Mouse (Mus musculus) forebrain, embryonic 10.5 days (tissue): ENCODE measurements around the gene Zfp652. TPM values are rescaled to one million over a fixed set of nuclear protein-coding genes. Genes with fewer than 3 reads are reported as not detected.

Experiments used
- DNase-seq: peaks from one replicate; pipeline ENCODE4 v3.0.0-alpha.2; 2017; ENCODE audit warnings: low spot score; ENCODE audit errors: extremely low spot score
- H3K27ac ChIP-seq: fragments of 300-500 bp; sonication (generic); 2 replicates; pipeline ENCODE4 v1.5.1; 2016; ENCODE audit warnings: mild to moderate bottlenecking
- H3K27me3 ChIP-seq: fragments of 300-500 bp; sonication (generic); 2 replicates; pipeline ENCODE4 v1.6.1; 2016; ENCODE audit warnings: mild to moderate bottlenecking; ENCODE audit not compliant: poor library complexity, severe bottlenecking
- H3K36me3 ChIP-seq: fragments of 300-500 bp; sonication (generic); replicated peaks from 2 replicates; pipeline ENCODE4 v1.6.1; 2016; ENCODE audit warnings: mild to moderate bottlenecking, moderate library complexity
- H3K4me1 ChIP-seq: fragments of 300-500 bp; sonication (generic); 2 replicates; pipeline ENCODE4 v1.6.1; 2016
- H3K4me3 ChIP-seq: fragments of 300-500 bp; sonication (generic); 2 replicates; pipeline ENCODE4 v1.5.1; 2016; ENCODE audit warnings: mild to moderate bottlenecking, moderate library complexity
- H3K9me3 ChIP-seq: fragments of 300-500 bp; sonication (generic); 2 replicates; pipeline ENCODE4 v1.6.1; 2016; ENCODE audit warnings: mild to moderate bottlenecking, moderate library complexity
- WGBS: fragments of 180-500 bp; shearing (Covaris S2); methylation state at CpG from one replicate; pipeline ENCODE4 v1.1.7; 2016; 5-methylcytosine and 5-hydroxymethylcytosine counted together
- polyA plus RNA-seq: library from polyadenylated mRNA; unstranded; fragments of >200 nt; fragmentation: Nextera tagmentation; extraction: Ambion mirVana; gene quantifications from 2 replicates; pipeline ENCODE4 v1.2.1, GENCODE M21; 2016

Gene Zfp652
- polyA plus RNA-seq, 1 experiment from 2014 or later: 18.7 TPM

GRCm38 (mm10) chr11:95778831-95779251 is 66.4 kb downstream of the Zfp652 start:
- no peak for DNase-seq
- H3K27me3 ChIP-seq: no peaks in the 10 kb centered on the region
- WGBS: 74% methylated on average over 4 of the region's 4 CpGs
- no peaks in the 10 kb centered on the region for H3K4me1 ChIP-seq
- H3K36me3 ChIP-seq: peaks cover 9% of the 10 kb centered on the region
- H3K4me3 ChIP-seq: no peak overlapping the region
- H3K27ac ChIP-seq: no peak overlapping the region
- H3K9me3 ChIP-seq: no peaks in the 10 kb centered on the region

- Histone ChIP-seq H3K4me3 (no peak overlapping the region), H3K4me1 (no peaks in the 10 kb centered on the region), H3K9me3 (no peaks in the 10 kb centered on the region), H3K27ac (no peak overlapping the region), H3K36me3 (peaks cover 8% of the 10 kb centered on the region), H3K27me3 (no peaks in the 10 kb centered on the region)
- no peak for DNase-seq
- WGBS: 91% methylated on average over 4 of the region's 4 CpGs
These were observed 66.9 kb downstream of the Zfp652 start for GRCm38 (mm10) chr11:95779366-95779765.

- no peak for DNase-seq
- Histone ChIP-seq H3K9me3 (no peaks in the 10 kb centered on the region; the same call in 1 of the 2 replicates), H3K27ac (no peak overlapping the region), H3K4me1 (no peaks in the 10 kb centered on the region), H3K27me3 (no peaks in the 10 kb centered on the region), H3K4me3 (no peak overlapping the region), H3K36me3 (peaks cover 5% of the 10 kb centered on the region)
- WGBS: 93% methylated on average over 8 of the region's 8 CpGs
These were observed 68.0 kb downstream of the Zfp652 start for GRCm38 (mm10) chr11:95780480-95780879.

GRCm38 (mm10) chr11:95781557-95781956 is 69.1 kb downstream of the Zfp652 start:
- H3K4me3 ChIP-seq: no peak overlapping the region
- H3K36me3 ChIP-seq: no peaks in the 10 kb centered on the region
- no peak overlapping the region for H3K27ac ChIP-seq
- H3K9me3 ChIP-seq: peaks cover 5% of the 10 kb centered on the region; the same call in 1 of the 2 replicates
- H3K27me3 ChIP-seq: no peaks in the 10 kb centered on the region
- DNase-seq: no peak
- WGBS: 79% methylated on average over 11 of the region's 11 CpGs
- H3K4me1 ChIP-seq: no peaks in the 10 kb centered on the region

- H3K4me3 ChIP-seq: no peak overlapping the region
- no peaks in the 10 kb centered on the region for H3K27me3 ChIP-seq
- 88% methylated on average over 4 of the region's 4 CpGs for WGBS
- no peak overlapping the region for H3K27ac ChIP-seq
- no peak for DNase-seq
- no peaks in the 10 kb centered on the region for H3K4me1 ChIP-seq
- H3K36me3 ChIP-seq: no peaks in the 10 kb centered on the region
- H3K9me3 ChIP-seq: peaks cover 5% of the 10 kb centered on the region; the same call in 1 of the 2 replicates
These were observed 71.0 kb downstream of the Zfp652 start for GRCm38 (mm10) chr11:95783457-95783856.

GRCm38 (mm10) chr11:95783958-95784357 is 71.5 kb downstream of the Zfp652 start:
- peaks cover 5% of the 10 kb centered on the region; the same call in 1 of the 2 replicates for H3K9me3 ChIP-seq
- 88% methylated on average over 9 of the region's 9 CpGs for WGBS
- H3K36me3 ChIP-seq: no peaks in the 10 kb centered on the region
- no peaks in the 10 kb centered on the region for H3K4me1 ChIP-seq
- H3K27me3 ChIP-seq: no peaks in the 10 kb centered on the region
- DNase-seq: no peak
- H3K27ac ChIP-seq: no peak overlapping the region
- no peak overlapping the region for H3K4me3 ChIP-seq

GRCm38 (mm10) chr11:95785675-95786074 is 73.2 kb downstream of the Zfp652 start:
- no peak overlapping the region for H3K4me3 ChIP-seq
- 91% methylated on average over 4 of the region's 4 CpGs for WGBS
- no peaks in the 10 kb centered on the region for H3K27me3 ChIP-seq
- H3K27ac ChIP-seq: no peak overlapping the region
- DNase-seq: no peak
- no peaks in the 10 kb centered on the region for H3K36me3 ChIP-seq
- H3K9me3 ChIP-seq: peaks cover 5% of the 10 kb centered on the region; the same call in 1 of the 2 replicates
- no peaks in the 10 kb centered on the region for H3K4me1 ChIP-seq

GRCm38 (mm10) chr11:95786511-95786910 is 74.0 kb downstream of the Zfp652 start:
- DNase-seq: no peak

GRCm38 (mm10) chr11:95789451-95789891 is 77.0 kb downstream of the Zfp652 start:
- no peaks in the 10 kb centered on the region for H3K4me1 ChIP-seq
- 0 out of 2 replicates have a peak, but pooled peaks cover 5% of the 10 kb centered on the region for H3K27me3 ChIP-seq
- H3K9me3 ChIP-seq: peaks cover 5% of the 10 kb centered on the region; the same call in 1 of the 2 replicates
- 90% methylated on average over 8 of the region's 8 CpGs for WGBS
- no peak overlapping the region for H3K4me3 ChIP-seq
- no peak for DNase-seq
- no peaks in the 10 kb centered on the region for H3K36me3 ChIP-seq
- H3K27ac ChIP-seq: no peak overlapping the region

More at GRCm38 (mm10) chr11:95786511-95786910, 74.0 kb downstream of the Zfp652 start:
- Histone ChIP-seq H3K9me3 (peaks cover 5% of the 10 kb centered on the region; the same call in 1 of the 2 replicates), H3K27ac (no peak overlapping the region), H3K36me3 (no peaks in the 10 kb centered on the region), H3K4me1 (no peaks in the 10 kb centered on the region), H3K27me3 (no peaks in the 10 kb centered on the region), H3K4me3 (no peak overlapping the region)
- 92% methylated on average over 6 of the region's 6 CpGs for WGBS

- peaks cover 26% of the 10 kb centered on the region for H3K27me3 ChIP-seq
- no peaks in the 10 kb centered on the region for H3K9me3 ChIP-seq
- no peak overlapping the region for H3K27ac ChIP-seq
- H3K36me3 ChIP-seq: no peaks in the 10 kb centered on the region
- WGBS: 88% methylated on average over 13 of the region's 13 CpGs
- H3K4me1 ChIP-seq: peaks cover 8% of the 10 kb centered on the region
- no peak for DNase-seq
- no peak overlapping the region for H3K4me3 ChIP-seq
These were observed 79.3 kb downstream of the Zfp652 start for GRCm38 (mm10) chr11:95791787-95792186.

GRCm38 (mm10) chr11:95792950-95793509 is 80.6 kb downstream of the Zfp652 start:
- Histone ChIP-seq H3K27me3 (peaks cover 38% of the 10 kb centered on the region), H3K9me3 (no peaks in the 10 kb centered on the region), H3K27ac (no peak overlapping the region), H3K4me3 (no peak overlapping the region), H3K36me3 (no peaks in the 10 kb centered on the region), H3K4me1 (peaks cover 11% of the 10 kb centered on the region)
- no peak for DNase-seq
- 93% methylated on average over 8 of the region's 8 CpGs for WGBS

GRCm38 (mm10) chr11:95794201-95794600 is 81.7 kb downstream of the Zfp652 start:
- Histone ChIP-seq H3K27me3 (peaks cover 50% of the 10 kb centered on the region), H3K27ac (no peak overlapping the region), H3K4me3 (no peak overlapping the region), H3K9me3 (no peaks in the 10 kb centered on the region), H3K36me3 (no peaks in the 10 kb centered on the region), H3K4me1 (peaks cover 11% of the 10 kb centered on the region)
- WGBS: 84% methylated on average over 5 of the region's 5 CpGs
- DNase-seq: no peak

GRCm38 (mm10) chr11:95795582-95795981 is 83.1 kb downstream of the Zfp652 start:
- 76% methylated on average over 5 of the region's 5 CpGs for WGBS
- no peak for DNase-seq
- H3K4me3 ChIP-seq: no peak overlapping the region

More at GRCm38 (mm10) chr11:95795582-95795981, 83.1 kb downstream of the Zfp652 start:
- Histone ChIP-seq H3K9me3 (no peaks in the 10 kb centered on the region), H3K4me1 (peaks cover 11% of the 10 kb centered on the region), H3K27me3 (peaks cover 50% of the 10 kb centered on the region), H3K27ac (no peak overlapping the region), H3K36me3 (no peaks in the 10 kb centered on the region)
